Mouse (Mus musculus): ENCODE data around the gene Ttll3.
A peak's percentile ranks its signal among the peaks of the same experiment; 100 is the strongest.

The Ttll3 gene

DNA sequence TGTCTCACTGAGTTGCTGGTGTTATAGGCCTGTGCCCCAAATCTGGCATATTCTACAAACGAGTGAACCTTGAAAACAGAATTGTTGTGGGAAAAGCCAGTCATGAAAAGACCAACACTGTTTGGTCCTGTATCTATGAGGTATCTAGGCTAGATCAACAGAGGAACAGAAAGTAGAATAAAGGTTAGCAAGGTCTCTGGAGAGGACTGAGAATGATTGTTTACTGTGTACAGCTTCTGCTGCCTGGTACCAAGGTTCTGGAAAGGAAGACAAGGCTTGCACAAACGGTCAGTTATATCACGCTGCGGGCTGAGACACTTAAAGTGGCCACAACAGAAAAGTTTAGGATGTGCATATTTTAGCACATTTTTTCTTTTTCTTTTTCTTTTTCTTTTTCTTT lies 37.6 kb downstream of the Ttll3 start:
- DNase-seq = no peak

DNA sequence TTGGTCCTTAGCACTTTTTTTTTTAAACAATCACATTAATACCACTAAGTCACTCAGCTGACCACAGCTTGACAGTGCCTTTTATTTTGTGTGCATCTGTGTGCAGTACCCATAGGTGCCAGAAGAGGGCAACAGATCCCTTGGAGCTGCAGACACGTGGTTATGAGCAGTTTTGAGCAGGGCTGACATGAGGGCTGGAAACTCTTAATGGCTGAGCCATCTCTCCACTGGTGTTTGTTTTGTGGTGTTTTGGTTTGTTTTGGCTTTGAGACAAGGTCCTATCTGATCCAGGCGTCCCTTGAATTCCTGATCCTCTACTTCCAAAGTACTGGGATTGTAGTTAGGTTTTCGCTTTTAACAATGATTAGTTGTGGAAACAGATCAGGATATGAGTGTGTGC lies 38.3 kb downstream of the Ttll3 start:
- DNase-seq = peak; percentile 52 to 65

DNA sequence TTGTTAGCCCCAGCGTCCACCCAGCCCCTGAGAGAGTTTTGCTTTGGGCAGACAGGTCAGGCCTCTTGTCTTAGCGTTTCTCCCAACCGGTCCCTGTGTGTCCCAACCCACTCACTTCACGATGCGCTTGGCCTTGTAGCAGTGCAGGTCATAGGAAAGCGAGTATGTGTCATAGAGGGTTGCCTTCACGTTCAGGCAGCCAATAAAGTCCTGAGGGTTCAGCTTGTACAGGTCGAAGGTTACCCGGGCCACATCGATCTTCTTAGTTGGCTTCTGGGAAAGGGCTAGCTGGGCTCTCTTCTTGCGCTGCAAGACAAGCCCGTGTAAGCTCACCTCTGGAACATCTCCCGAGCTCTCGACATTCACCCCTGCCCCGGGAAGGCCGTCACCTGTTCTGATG lies 38.9 kb downstream of the Ttll3 start:
- no peak for DNase-seq

DNA sequence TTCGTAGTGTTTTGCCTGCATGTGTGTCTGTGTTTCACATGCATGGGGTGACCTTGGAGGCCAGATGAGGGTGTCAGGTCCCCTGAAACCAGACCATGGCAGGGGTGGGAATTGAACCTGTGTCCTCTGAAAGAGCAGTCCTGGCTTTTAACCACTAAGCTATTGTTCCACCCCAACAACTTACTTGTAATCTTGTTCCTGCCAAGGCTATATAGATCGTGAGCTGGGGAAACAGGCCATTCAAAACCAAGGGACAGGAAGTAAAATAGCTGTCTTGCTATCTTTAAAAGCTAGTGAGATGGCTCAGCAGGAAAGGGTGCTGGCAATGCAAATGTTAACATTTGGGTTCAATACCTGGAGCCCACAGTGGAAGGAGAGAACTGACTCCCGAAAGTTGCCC lies 40.9 kb downstream of the Ttll3 start:
- DNase-seq = no peak

DNA sequence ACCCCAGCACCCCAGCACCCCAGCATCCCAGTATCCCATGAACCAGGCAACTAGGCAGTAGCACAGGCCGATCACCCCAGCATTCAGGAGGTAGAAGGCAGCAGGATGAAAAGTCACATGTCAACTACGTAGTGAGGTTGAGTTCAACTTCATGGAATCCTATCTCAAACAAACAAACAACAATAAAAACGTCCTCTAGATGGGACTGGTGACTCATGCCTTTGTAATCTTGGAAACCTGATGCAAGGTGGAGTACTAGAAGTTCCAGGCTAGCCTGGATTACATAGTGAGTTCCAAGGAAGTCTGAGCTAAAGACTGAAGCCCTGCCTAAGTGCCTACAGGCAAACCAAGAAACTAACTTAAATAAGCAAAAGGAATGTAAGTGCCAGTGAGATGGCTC lies 41.8 kb downstream of the Ttll3 start:
- no peak for DNase-seq

DNA sequence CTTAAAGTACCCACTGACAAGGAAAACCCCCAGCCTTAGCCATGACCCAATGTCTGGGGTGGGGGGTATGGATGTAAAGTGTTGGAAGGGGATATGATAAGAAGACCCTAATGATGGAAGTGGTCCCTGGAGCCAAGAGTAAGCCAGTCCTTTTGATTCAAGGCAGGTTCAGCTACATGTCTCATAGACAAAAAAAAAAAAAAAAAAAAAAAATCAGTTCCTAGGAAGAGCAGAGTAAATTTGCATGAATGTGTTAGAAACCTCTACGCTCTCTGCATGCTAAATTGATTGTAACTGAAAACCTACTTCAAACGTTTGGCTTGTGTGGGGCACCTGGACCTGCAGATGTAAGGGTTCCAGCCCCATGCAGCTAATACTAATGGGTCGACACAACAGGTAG lies 42.7 kb downstream of the Ttll3 start:
- no peak for DNase-seq

DNA sequence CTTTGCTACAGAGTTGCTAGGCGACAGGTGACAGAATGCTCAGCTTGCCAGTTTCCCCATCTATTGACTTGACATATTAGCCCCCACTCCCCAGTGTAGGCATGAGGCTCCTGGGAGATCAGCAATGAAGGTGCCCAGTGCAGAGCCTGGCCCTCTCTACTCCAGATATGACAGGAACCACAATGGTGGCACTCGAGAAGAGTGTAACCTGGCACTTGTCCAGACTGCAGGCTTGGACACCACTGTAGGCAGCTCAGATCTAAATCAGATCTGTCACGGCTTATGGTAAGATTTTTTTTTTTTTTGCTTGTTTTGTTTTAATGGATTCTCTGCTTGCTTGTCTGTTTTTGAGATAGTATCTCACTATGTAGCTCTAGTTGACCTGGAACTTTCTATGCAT lies 44.6 kb downstream of the Ttll3 start:
- DNase-seq = no peak

DNA sequence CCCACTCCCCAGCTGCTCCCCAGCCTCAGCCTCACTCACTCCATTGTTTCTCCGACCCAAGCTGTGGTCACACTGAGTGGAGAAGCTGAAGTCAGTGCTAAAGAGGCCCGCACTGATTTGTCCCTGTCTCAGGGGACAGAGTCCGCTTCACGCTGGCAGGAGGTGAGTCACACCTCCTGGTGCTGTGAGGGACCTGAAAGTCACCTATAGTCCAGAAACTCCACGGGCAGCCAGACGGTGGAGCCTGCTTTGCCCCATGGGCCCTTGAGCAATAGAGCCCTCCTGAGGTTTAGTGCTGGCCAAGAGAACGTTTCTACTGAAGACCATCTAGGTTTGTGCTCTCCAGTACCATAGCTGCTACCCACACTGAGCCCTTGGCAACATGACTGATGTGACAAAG lies 45.6 kb downstream of the Ttll3 start:
- DNase-seq = no peak

DNA sequence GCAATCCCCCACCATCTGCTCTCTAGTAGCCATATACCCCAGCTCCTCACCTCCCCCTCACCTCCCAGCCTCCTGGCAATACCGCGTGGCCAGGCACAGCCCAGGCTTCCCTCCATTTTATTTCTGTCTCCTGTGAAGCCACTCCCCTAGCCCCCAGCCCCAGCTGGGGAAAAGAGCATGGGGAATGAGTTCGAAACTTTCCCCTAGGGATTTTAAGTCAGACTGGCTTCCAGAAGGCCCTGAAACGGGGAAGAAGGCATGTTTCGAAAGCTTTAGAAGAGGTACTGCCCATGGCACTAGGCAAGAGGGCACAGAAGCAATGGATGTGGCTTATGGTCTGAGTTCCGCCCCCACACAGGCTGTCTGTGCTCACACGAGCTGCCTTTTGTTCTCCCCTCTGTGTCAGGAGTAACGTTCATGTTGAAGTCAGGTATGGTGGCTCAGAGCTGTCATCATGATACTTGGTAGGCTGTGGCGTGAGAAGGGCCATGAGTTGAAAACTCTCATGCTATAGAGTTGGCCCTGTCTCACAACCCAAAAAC lies 46.7 kb downstream of the Ttll3 start, which contains the start of gene Cidec:
Gene Cidec, minus strand, starts transcription at position 97 of the 542 bp plus-strand sequence.
- DNase-seq = no peak

DNA sequence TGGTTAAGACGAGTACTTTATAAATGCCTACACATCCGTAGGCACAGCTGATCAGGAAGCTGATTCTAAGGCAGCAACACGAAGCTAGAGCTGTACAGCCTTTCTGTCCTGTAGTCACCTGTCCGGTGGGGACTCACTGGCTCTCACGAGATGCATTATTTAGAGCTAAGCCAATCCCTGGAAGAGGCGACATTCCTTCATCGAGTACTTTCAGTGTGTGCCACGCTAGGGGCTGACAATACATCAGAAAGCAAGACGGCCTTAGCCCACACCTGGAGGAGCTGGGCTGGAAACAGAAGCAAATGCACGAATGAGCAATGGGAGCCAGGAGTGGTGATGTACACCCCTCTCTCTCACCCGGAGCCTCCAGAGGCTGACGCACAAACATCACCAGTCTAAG lies 48.1 kb downstream of the Ttll3 start:
- DNase-seq = no peak

DNA sequence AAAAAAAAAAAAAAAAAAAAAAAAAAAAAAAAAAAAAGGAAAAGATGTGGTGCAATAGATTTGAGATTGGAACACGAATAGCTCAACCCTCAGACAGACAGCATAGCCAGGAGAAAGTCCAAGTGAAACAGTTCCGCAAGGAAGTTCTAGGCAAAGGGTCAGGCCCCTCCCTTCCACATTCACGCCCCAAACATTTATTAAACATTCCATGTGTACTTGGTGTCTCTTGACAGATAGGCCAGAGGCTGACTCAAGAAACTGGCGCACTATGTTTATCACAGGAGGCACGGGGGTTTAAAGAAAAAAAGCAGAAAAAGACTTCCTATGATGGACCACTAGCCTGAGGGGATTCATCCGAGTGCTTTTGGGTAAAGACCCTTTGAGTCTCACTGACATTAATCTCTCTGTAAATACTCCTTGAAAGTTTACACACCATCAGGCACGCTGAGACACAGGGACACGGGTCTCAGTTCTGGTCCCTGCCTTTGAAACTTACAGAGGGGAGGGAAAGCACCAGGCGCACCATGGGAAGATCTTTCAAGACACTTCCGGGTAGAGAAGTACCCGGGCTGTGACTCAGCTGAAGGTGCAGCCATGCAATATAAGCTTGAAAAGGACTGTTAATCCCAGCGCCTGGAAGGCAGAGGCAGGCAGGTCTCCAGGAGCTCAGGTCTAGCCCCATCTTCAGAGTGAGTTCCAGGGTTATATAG lies 49.8 kb downstream of the Ttll3 start:
- DNase-seq = peak in 1 of 2 experiments; percentile 41

DNA sequence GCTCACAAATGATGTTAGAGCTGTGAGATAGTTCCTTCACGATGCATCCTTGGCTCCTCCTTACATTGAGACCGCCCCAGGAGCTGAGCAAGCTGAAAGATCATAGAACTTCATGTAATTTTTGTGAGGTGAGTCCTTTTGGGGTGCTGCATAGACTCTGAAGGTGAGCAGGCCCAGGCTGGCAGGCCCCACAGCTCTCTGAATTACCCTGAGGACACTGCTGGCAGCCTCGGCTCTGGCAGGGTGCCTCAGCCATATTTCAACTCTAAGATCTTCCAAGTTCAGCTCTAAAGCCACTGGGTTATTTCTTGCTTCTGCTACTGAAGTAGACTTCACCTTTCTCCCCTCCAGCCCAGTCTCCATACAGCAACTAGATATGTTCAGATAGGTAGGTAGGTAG lies 51.6 kb downstream of the Ttll3 start:
- peak in 1 of 2 experiments; percentile 31 for DNase-seq

DNA sequence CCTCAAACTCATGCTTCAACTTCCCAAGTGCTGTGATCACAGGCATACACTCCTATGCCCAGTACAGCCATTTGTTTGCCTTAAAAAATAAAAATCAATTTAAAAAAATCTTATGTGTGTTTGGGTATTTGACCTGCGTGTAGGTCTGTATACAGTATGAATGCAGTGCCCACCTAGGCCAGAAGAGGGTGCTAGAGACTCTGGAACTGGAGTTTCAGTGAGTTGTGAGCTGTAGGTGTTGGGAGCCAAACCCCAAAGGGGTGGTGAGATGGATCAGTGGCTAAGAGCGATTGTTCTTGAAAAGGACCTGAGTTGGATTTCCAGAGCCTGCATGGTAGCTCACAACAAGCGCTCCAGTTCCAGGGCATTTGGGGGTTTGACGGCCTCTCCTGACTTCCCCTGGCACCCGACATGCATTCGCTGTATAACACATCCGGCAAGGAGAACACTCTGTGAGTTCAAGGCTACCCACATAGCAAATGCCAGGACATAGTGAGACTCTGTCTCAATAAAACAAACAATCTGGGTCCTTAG lies 52.2 kb downstream of the Ttll3 start:
- peak; percentile 83 to 91 for DNase-seq

DNA sequence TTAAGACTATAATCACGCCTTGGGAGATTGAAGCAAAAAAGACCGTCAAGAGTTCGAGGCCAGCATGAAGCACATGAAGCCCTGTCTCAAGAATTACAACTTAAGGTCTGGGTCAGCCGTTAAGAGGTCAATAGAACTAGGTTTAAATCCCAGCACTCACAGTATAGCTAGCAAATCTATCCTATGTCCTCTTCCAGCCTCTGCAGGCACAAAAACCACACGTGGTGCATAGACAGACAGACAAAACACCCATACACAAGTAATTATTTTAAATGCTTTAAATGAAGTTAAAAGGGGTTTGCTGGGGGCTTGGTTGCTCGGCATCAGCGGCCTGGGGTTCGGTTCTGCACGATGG lies 53.0 kb downstream of the Ttll3 start:
- DNase-seq = no peak

DNA sequence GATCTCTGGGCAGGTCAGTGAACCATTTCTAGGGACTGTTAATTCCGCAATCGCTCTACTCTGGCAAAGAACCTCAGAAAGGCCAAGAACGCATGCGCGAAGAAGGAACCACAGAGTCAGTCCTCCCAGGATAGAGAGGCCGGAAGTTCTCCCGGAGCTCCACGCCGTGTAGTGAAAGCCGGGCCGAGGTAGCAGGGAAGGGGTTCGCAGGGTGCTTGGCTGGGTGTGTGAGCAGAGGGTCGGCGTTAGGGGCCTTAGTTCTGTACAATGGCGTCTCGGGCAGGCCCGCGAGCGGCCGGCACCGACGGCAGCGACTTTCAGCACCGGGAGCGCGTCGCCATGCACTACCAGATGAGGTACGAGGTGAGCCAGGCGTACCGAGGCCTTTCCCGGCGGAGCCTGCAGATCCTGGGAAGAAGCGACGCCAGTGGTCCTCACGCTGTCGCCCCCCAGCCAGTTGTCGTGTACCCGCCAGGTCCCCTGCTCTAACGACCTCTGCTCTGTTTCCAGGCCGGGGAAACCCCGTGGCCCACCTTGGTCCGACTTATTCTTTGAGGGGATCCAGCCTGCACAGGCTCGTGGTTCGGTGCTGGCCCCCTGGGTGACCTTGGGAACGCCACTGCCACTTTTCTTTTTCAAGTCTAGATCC lies 53.5 kb downstream of the Ttll3 start, which contains the start of gene Jagn1:
Gene Jagn1, plus strand, starts transcription at position 128 of the 649 bp plus-strand sequence.
- DNase-seq = peak; percentile 93 to 94

DNA sequence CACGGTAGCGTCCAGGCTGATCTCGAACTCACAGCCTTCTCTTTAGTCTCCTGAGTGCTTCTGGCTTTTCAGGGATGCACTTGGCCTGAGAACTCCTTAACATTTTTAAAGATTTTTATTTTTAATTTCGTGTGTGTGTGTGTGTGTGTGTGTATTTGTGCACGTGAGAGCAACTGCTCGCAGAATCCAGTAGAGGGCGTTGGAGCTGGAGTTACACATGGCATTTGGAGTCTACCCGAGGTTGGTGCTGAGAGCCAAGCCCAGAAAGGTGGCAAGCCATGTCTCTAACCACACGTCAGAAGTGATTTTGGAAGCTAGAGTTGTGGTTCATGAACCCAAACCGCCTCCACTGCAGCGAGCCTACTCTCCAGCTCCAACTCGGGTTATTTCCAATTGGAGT lies 54.0 kb downstream of the Ttll3 start:
- DNase-seq = no peak

DNA sequence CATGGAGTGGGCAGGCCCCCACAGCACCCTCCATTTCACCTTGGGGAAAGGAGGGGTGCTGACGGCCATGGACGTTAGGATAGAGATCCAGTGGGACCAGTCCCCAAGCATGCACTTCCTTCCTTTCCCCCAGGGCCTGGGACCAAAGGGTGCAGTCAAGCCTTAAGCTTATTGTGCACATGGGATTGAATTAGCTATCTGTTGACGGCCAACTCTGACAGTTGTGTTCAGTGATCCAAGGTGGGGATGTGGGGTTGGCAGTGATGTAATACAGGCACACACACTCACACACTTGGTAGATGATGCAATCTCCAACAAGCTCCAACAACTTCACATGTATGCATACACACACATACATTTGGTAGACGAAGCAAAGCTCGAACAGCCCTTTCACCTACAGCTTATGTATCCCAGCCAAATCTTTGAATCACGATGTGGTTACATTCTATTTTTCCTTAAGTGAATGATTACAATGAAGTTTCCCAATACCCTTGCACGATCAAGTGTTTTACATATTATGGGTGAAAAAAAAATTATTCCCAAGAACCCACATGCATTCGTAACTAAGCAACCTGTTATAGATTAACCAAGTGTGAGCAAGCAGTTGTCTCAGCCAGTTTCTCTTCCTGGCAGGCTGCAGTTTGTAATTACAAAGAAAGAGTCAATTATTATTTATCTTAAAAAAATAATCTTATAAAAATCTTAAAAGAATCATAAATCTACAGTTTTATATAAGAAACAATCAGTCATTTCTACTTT lies 55.3 kb downstream of the Ttll3 start:
- no peak for DNase-seq

DNA sequence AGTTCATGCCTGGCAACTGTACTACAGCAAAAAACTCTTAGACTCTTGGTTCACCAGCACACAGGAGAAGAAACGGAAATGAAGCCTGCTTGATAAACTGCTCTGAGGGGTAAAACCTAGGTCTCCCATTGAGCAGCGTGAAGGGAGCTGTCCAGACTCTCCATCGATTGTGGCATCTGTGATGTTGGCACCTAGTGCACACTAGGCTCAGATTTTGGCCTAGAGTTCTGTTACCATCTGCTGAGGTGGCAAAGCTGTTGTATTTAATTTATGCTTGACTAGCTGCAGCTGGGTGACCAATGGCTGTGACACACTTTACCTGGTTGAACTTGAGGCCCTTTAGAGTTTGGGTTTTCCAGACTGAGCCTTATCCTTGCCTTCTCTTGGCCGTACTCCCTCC lies 58.6 kb downstream of the Ttll3 start:
- DNase-seq = no peak

DNA sequence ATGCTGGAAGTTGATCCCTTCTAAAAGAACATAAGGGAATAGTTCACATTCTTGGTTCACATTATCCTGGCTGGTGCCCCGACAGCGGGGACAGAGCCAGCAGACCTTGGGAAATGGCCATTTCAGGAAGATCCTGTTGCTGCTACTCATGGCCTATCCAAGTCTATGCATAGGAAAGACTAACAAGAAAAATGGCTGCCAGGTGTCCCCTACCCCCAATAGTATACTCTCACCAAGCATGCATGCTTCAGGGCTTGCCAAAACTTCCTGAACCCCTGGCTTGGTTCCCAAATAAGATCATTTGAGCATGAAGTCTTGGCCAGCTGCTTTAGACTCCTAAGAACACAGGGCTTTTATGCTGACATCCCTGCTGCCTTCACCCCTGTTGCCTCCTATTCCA lies 62.8 kb downstream of the Ttll3 start:
- DNase-seq = no peak

DNA sequence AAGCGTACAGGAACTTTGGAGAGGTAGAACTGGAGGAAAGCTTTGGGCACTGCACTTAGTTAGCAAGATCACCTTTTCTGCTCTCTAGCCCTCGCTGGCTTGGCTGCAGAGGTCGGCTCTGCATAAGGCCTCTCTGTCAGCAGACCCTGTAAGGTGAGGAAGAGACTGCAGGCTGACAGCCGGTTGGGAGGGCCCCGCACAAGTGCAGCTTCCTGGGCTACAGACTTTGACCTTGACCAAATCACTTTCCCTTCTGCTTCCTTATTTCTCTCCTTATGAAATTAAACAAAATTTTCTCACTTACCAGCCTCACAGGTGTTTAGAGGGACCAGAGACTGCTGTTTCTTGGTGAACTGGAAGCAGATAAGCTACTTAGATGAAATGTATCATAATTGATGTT lies 65.9 kb downstream of the Ttll3 start:
- no peak for DNase-seq

DNA sequence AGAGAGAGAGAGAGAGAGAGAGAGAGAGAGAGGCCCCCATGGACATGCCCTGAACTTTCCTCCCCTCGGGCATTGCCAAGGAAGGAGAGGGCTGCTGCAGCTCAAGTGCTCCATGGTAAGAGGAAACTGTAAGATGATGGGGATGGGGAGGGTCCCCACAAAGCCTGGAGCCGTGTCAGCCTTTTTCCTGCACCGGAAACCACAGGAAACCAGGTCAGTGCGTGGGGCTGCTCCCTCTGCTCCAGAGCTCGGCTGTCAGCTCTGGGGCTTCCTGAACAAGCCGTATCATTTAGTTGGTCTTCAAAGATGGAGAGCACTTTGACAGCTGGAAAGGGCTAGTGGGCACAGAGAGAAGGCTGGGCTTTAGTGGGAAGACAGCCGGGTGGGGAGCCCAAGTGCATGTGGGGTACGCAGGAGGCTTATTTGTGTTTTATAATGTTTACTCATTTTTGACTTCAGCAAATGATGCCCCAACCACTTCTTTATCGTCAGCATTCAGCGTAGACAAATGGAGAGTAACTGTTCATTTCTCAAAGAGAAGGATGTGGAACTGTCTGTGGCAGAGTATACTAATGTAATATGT lies 69.0 kb downstream of the Ttll3 start, which contains the start of gene Il17re:
Gene Il17re, plus strand, starts transcription at position 533 of the 583 bp plus-strand sequence.
- no peak for DNase-seq

DNA sequence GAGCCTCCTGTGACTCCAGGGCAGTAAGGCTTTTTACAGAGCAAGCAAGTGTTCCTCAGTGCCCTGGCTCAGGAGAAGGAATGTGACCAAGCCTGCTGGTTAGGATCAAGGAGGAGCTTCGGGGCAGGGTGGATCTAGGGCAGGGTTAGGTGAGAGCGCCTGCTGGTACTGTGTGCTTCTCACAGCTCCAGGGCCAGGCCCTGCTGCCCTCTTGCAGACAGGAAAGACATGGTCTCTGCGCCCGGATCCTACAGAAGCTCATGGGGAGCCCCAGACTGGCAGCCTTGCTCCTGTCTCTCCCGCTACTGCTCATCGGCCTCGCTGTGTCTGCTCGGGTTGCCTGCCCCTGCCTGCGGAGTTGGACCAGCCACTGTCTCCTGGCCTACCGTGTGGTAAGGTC lies 69.6 kb downstream of the Ttll3 start:
- peak; percentile 46 to 77 for DNase-seq

DNA sequence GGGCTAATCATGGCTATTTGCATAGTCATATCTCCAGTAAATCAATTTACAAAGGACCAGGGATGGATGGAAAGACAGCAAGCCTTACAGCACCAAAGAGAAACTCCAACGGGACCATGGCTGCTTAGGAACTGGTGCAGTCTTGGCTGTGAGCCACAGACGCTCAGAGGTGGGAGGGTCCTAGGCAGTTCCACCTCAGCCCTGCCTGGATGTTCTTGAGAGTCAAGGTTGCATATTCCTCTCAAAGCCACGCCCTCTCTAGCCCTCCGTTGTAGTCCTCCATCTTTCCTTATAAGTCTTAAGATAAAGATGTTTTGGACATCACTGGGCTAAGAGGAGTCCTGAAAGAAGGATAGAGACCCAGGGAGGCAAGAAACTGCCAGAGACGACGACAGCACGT lies 75.0 kb downstream of the Ttll3 start:
- DNase-seq = no peak

All from kidney, postnatal 25 days (tissue).